Mouse (Mus musculus) G1E (cell line): ENCODE data around the gene Ccdc146.

Source experiments
- CTCF ChIP-seq: IDR thresholded peaks from 2 replicates; pipeline ENCODE4 v1.5.1; 2012; ENCODE audit warnings: low read depth, low read length, inconsistent platforms, mixed read lengths
- GATA1 ChIP-seq: IDR thresholded peaks from 2 replicates; pipeline ENCODE4 v1.6.1; 2012; ENCODE audit warnings: borderline replicate concordance, low read length, inconsistent platforms, mixed read lengths
- GATA2 ChIP-seq: IDR thresholded peaks from 2 replicates; pipeline ENCODE4 v1.6.1; 2012; ENCODE audit warnings: low read depth, low read length, inconsistent platforms, borderline replicate concordance
- POLR2AphosphoS5 ChIP-seq: IDR thresholded peaks from 2 replicates; pipeline ENCODE4 v1.6.1; 2012; ENCODE audit warnings: low read depth, low read length, inconsistent platforms; ENCODE audit not compliant: insufficient replicate concordance
- TAL1 ChIP-seq: conservative IDR thresholded peaks from 2 replicates; pipeline ENCODE4 v1.6.1; 2012; ENCODE audit warnings: low read depth, low read length, inconsistent platforms, mixed read lengths

DNA sequence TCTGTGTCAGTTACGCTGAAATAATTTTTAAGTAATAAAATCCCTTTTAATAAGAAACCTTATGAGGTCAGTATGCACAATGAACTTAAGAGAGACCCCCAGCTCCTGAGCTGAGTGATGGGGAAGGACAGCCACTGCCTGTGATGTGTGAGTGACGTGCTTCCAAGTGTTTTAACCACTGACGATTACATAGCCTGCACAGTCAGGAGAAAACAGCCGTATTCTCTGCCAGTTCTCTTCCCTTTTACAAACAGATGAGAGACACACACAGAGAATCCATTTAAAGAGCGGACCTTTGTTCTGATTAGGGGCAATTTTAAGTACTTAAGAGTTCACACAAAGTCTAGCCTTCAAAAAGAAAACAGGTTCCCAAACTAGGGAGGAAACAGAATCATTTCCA, 52.6 kb downstream of the Ccdc146 start:
- TF ChIP-seq CTCF, result no peak
- TF ChIP-seq GATA2, result no peak
- no peak for TF ChIP-seq GATA1
- no peak for TF ChIP-seq TAL1
- no peak for TF ChIP-seq POLR2AphosphoS5
